Mouse (Mus musculus) left cerebral cortex, adult 11 months (tissue): Measurements from ENCODE around the gene Tsen54.

ENCODE experiments used
- DNase-seq: peaks from one replicate; pipeline ENCODE4 v3.0.0; 2022; ENCODE audit warnings: low spot score

Tsen54 gene

DNA sequence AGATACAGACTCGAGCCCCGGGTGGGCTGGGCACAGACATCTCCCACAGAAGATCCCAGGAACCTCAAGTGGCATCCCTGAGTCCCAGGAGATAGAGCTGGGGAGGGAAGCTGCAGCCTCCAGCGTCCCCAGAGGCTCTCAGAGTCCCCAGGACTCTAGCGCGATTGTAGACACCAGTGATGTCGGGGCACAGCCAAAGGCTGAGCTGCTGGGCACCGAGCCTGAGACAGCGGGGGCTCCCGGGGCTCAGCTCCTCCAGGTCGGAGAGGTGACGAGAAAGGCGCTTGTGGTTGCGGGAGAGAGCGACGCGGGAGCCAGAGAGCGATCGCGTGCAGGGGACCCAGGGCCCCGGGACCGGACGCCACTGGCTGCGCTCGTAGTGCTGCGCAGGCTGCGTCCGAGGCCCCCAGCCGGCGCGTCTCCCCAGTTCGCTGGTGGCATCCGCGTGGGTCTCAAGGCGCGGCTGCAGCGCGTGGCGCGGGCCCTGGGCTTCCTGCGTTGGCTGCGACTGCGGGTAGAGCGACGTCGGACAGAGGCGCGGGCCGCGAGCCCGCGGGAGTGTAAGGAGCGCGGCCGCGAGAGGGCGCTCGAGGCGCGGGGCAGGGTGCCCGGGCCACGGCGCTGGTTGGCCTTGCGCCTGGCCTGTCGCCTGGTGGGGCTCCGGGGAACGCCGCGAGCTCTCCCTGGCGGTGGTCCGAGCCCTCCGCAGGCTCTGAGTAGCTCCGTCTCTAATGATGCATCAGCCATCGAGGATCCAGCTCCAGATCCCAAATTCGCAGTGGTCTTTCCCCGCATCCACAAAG is 44.8 kb downstream of the Tsen54 start:
- DNase-seq: peak; percentile 35

DNA sequence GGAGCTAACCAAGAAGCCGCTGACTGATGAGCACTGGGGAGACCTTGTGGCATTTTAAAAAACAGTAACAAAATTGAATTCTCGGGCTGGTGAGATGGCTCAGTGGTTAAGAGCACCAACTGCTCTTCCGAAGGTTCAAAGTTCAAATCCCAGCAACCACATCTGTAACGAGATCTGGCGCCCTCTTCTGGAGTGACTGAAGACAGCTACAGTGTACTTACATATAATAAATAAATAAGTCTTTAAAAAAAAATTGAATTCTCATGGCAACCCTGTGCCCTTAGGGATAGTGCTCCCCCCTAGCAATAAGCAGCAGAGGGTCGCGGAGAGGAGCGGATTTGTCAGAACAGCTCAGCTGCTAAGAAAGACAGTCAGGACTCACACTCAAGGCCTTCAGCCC is 49.4 kb downstream of the Tsen54 start:
- no peak for DNase-seq

GRCm38 (mm10) chr11:115869393-115869792 is 54.9 kb downstream of the Tsen54 start:
- DNase-seq: no peak

- DNase-seq: no peak
Measured at GRCm38 (mm10) chr11:115872437-115872836, 57.9 kb downstream of the Tsen54 start.
